Comparison of ENCODE assay signal across 22 mouse cellular contexts in the genomic region with DNA sequence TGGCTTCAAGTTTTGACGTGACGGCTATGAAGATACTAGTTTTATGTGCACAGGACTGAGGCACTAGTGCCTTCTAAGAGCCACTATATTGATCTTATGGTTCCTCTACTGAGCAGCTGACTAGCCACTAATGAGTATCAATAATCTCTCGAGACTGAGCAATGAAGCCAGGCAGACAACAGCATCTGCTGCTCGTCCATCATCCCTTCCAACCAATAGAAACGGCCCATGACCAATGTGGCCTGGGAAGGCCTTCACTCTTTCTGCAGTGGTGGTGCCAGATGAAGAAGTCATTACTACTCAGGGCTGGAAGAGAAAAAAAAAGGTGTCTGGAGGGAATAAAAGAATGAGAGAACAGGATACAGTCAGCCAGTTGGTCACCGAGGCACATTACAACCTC. TPM values are rescaled to one million over a fixed set of nuclear protein-coding genes. Genes with fewer than 3 reads are reported as not detected.
"Had no signal": no experiment of that assay in that cellular context is flagged by ENCODE, and none has a peak within 500 bp of the region (broad histone marks: within the 10 kb centered on the region; RNA-seq: fewer than 3 reads in every experiment).

No protein-coding gene starts in this region.

- DNase-seq: kidney, adult 8-10 months; kidney, postnatal 10 days; kidney, postnatal 36 days; layer of hippocampus, postnatal 36 days; liver, embryonic 13.5 days; lung, adult 2 months; lung, postnatal 14 days; lung, postnatal 4 days; retina, postnatal 1 day; right cerebral cortex, postnatal 25 days; spleen, adult 18-20 months; thymus, postnatal 25 days had no signal

- H3K4me2 ChIP-seq: kidney, embryonic 15.5 days; limb, embryonic 12.5 days; liver, embryonic 13.5 days; midbrain, embryonic 12.5 days; midbrain, embryonic 15.5 days; neural tube, embryonic 13.5 days had no signal

- ATAC-seq: midbrain, embryonic 15.5 days had no signal

- H3K4me1 ChIP-seq: kidney, embryonic 15.5 days; limb, embryonic 12.5 days; liver, embryonic 13.5 days; midbrain, embryonic 12.5 days; midbrain, embryonic 15.5 days; neural tube, embryonic 13.5 days had no signal

- H3K36me3 ChIP-seq: kidney, embryonic 15.5 days; limb, embryonic 12.5 days; liver, embryonic 13.5 days; midbrain, embryonic 12.5 days; midbrain, embryonic 15.5 days; neural tube, embryonic 13.5 days had no signal

- H3K27me3 ChIP-seq: kidney, embryonic 15.5 days; limb, embryonic 12.5 days; liver, embryonic 13.5 days; midbrain, embryonic 12.5 days; midbrain, embryonic 15.5 days; neural tube, embryonic 13.5 days had no signal

- H3K9ac ChIP-seq: kidney, embryonic 15.5 days; limb, embryonic 12.5 days; liver, embryonic 13.5 days; midbrain, embryonic 12.5 days; midbrain, embryonic 15.5 days; neural tube, embryonic 13.5 days had no signal

- H3K4me3 ChIP-seq: kidney, embryonic 15.5 days; left cerebral cortex, adult 2 months; limb, embryonic 12.5 days; liver, embryonic 13.5 days; midbrain, embryonic 12.5 days; midbrain, embryonic 15.5 days; neural tube, embryonic 13.5 days had no signal

- H3K27ac ChIP-seq: kidney, embryonic 15.5 days; left cerebral cortex, adult 2 months; limb, embryonic 12.5 days; liver, embryonic 13.5 days; midbrain, embryonic 12.5 days; midbrain, embryonic 15.5 days; neural tube, embryonic 13.5 days had no signal

- H3K9me3 ChIP-seq: kidney, embryonic 15.5 days; limb, embryonic 12.5 days; liver, embryonic 13.5 days; midbrain, embryonic 12.5 days; midbrain, embryonic 15.5 days; neural tube, embryonic 13.5 days had no signal

RNA-seq across cellular contexts. Expression of gene Vgll2, which starts 39.9 kb away (rescaled TPM):
- total RNA-seq: layer of hippocampus, postnatal 36 days; left cerebral cortex, adult 2 months; liver, adult 2 months; megakaryocyte progenitor cell, adult 5-6 weeks; megakaryocyte-erythroid progenitor cell, adult 5-6 weeks; neutrophil, adult 5-6 weeks had no signal
- polyA plus RNA-seq: liver, adult 2 months had no signal
